In the genomic region with DNA sequence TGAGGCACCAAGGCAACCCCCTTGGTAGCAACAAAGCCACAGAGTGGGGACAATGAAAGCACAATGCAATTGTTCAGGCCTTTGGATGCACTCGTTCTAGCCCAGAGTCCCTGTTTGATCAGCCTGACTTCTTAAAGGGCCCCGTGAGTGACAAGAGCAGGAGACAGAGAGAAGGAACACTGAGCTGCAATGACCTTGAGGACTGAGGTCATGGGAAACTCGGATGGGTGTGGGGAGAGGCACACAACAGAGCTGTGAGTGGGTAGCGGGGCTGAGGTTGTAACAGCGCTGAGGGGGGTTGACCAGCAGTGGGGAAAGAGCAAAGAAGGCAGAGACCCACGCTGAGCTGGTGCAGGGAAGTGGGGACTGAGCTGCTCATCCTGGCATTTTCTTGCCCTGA, we compare ENCODE assay signal across 29 mouse cellular contexts.
DNase-seq lines count a peak whose midpoint lies in the region; ATAC-seq and TF ChIP-seq lines count a peak whose summit lies in the region.
"Had no signal": no experiment of that assay in that cellular context is flagged by ENCODE, and none has a peak within 500 bp of the region (broad histone marks: within the 10 kb centered on the region; RNA-seq: fewer than 3 reads in every experiment).

No protein-coding gene starts in this region.

- 28% methylated on average over 6 of the region's 6 CpGs for WGBS in hindbrain, embryonic 11.5 days
- 25% methylated on average over 6 of the region's 6 CpGs for WGBS in hindbrain, embryonic 12.5 days
- 11% methylated on average over 6 of the region's 6 CpGs for WGBS in midbrain, embryonic 11.5 days
- 16% methylated on average over 6 of the region's 6 CpGs for WGBS in midbrain, postnatal 0 days
- 50% methylated on average over 6 of the region's 6 CpGs for WGBS in embryonic facial prominence, embryonic 10.5 days

- peak; percentile 63 for ATAC-seq in hindbrain, embryonic 11.5 days (ENCODE audit: low FRiP score)
- no peak for ATAC-seq in hindbrain, embryonic 12.5 days (ENCODE audit: low FRiP score)
- ATAC-seq in midbrain, embryonic 11.5 days (ENCODE audit: low FRiP score): peak; percentile 55
- no peak for ATAC-seq in midbrain, postnatal 0 days (ENCODE audit: low FRiP score)
- ATAC-seq: activated CD4-positive, CD25-positive, alpha-beta regulatory T cell, adult 4 months; inflammation-experienced regulatory T-cells, adult 6 months; Patski had no signal

- H3K27ac ChIP-seq in hindbrain, embryonic 11.5 days (ENCODE audit: low read depth, low read length): 0 out of 2 replicates have a peak overlapping the region, but pooled peaks have one; percentile 4
- H3K27ac ChIP-seq in hindbrain, embryonic 12.5 days: no peak overlapping the region
- peak overlapping the region; percentile 55 for H3K27ac ChIP-seq in midbrain, embryonic 11.5 days (ENCODE audit: low read depth, low read length)
- H3K27ac ChIP-seq in midbrain, postnatal 0 days (ENCODE audit: low read depth, low read length): no peak overlapping the region
- peak overlapping the region; percentile 30 for H3K27ac ChIP-seq in embryonic facial prominence, embryonic 10.5 days (replicated peaks)
- H3K27ac ChIP-seq: limb, embryonic 10.5 days; liver, embryonic 15.5 days; lung, embryonic 15.5 days; neural tube, embryonic 12.5 days had no signal

- H3K36me3 ChIP-seq in hindbrain, embryonic 11.5 days (ENCODE audit: control insufficient read depth, insufficient read depth, low read length): no peaks in the 10 kb centered on the region
- peaks cover 4% of the 10 kb centered on the region; the same call in 1 of the 2 replicates for H3K36me3 ChIP-seq in hindbrain, embryonic 12.5 days
- no peaks in the 10 kb centered on the region for H3K36me3 ChIP-seq in midbrain, embryonic 11.5 days (ENCODE audit: control insufficient read depth, insufficient read depth, low read length)
- H3K36me3 ChIP-seq in midbrain, postnatal 0 days (ENCODE audit: insufficient read depth, low read length): no peaks in the 10 kb centered on the region
- H3K36me3 ChIP-seq in embryonic facial prominence, embryonic 10.5 days (replicated peaks): no peaks in the 10 kb centered on the region
- H3K36me3 ChIP-seq: G1E; limb, embryonic 10.5 days; liver, embryonic 15.5 days; lung, embryonic 15.5 days; neural tube, embryonic 12.5 days had no signal

- H3K9ac ChIP-seq in hindbrain, embryonic 11.5 days (ENCODE audit: low read depth, low read length): no peak overlapping the region; the same call in 1 of the 2 replicates
- H3K9ac ChIP-seq in hindbrain, embryonic 12.5 days: no peak overlapping the region
- H3K9ac ChIP-seq in midbrain, embryonic 11.5 days (ENCODE audit: low read length): 0 out of 2 replicates have a peak overlapping the region, but pooled peaks have one; percentile 3
- H3K9ac ChIP-seq in midbrain, postnatal 0 days (replicated peaks; ENCODE audit: low read length, poor library complexity, severe bottlenecking): no peak overlapping the region
- H3K9ac ChIP-seq: liver, embryonic 15.5 days; lung, embryonic 15.5 days; neural tube, embryonic 12.5 days had no signal

- H3K9me3 ChIP-seq in hindbrain, embryonic 11.5 days (ENCODE audit: control insufficient read depth, low read length): no peaks in the 10 kb centered on the region
- no peaks in the 10 kb centered on the region for H3K9me3 ChIP-seq in hindbrain, embryonic 12.5 days (replicated peaks)
- no peaks in the 10 kb centered on the region for H3K9me3 ChIP-seq in midbrain, embryonic 11.5 days (ENCODE audit: control insufficient read depth, low read length)
- no peaks in the 10 kb centered on the region for H3K9me3 ChIP-seq in midbrain, postnatal 0 days (ENCODE audit: low read length)
- H3K9me3 ChIP-seq in embryonic facial prominence, embryonic 10.5 days: no peaks in the 10 kb centered on the region
- H3K9me3 ChIP-seq: limb, embryonic 10.5 days; liver, embryonic 15.5 days; lung, embryonic 15.5 days; neural tube, embryonic 12.5 days had no signal

- H3K27me3 ChIP-seq in hindbrain, embryonic 11.5 days (ENCODE audit: control insufficient read depth, insufficient read depth, low read length): no peaks in the 10 kb centered on the region
- no peaks in the 10 kb centered on the region for H3K27me3 ChIP-seq in hindbrain, embryonic 12.5 days
- H3K27me3 ChIP-seq in midbrain, embryonic 11.5 days (ENCODE audit: control insufficient read depth, insufficient read depth, low read length): no peaks in the 10 kb centered on the region
- no peaks in the 10 kb centered on the region for H3K27me3 ChIP-seq in midbrain, postnatal 0 days (ENCODE audit: insufficient read depth, low read length)
- H3K27me3 ChIP-seq in embryonic facial prominence, embryonic 10.5 days (replicated peaks; ENCODE audit: low read depth, poor library complexity, severe bottlenecking): peaks cover 11% of the 10 kb centered on the region; the same call in 1 of the 2 replicates
- H3K27me3 ChIP-seq: CH12.LX; liver, embryonic 15.5 days; lung, embryonic 15.5 days; neural tube, embryonic 12.5 days had no signal

- H3K4me2 ChIP-seq in hindbrain, embryonic 11.5 days (replicated peaks; ENCODE audit: low read depth, low read length): no peak overlapping the region
- no peak overlapping the region for H3K4me2 ChIP-seq in hindbrain, embryonic 12.5 days (replicated peaks)
- H3K4me2 ChIP-seq in midbrain, embryonic 11.5 days: peak overlapping the region; percentile 18
- no peak overlapping the region for H3K4me2 ChIP-seq in midbrain, postnatal 0 days (ENCODE audit: low read depth, low read length, poor library complexity, severe bottlenecking)
- H3K4me2 ChIP-seq: liver, embryonic 15.5 days; lung, embryonic 15.5 days; neural tube, embryonic 12.5 days had no signal

- DNase-seq in hindbrain, embryonic 11.5 days (ENCODE audit: low spot score): peak; percentile 43
- DNase-seq in midbrain, embryonic 11.5 days (ENCODE audit: low spot score, missing footprints): peak; percentile 93
- no peak for DNase-seq in midbrain, postnatal 0 days (ENCODE audit: low spot score)
- peak; percentile 49 for DNase-seq in embryo, embryonic 10 days (ENCODE audit: low spot score)
- DNase-seq in embryonic facial prominence, embryonic 10.5 days (ENCODE audit: low spot score): no peak
- DNase-seq in urinary bladder, postnatal 25 days (ENCODE audit: low spot score): no peak
- DNase-seq: adrenal gland, adult 8-10 months; B cell, adult 2 months; cerebellum, adult 11-12 months; cerebellum, postnatal 10 days; heart, postnatal 4 days; kidney, adult 18-20 months; kidney, postnatal 4 days; layer of hippocampus, adult 9-11 months; liver; lung, postnatal 4 days; retina, postnatal 1 day; right cerebral cortex, postnatal 25 days; thymus, postnatal 25 days had no signal

- TF ChIP-seq CTCF in midbrain, postnatal 0 days (IDR thresholded peaks at IDR 0.05): no peak

- no peak overlapping the region for H3K4me3 ChIP-seq in hindbrain, embryonic 11.5 days (ENCODE audit: low read depth, low read length)
- H3K4me3 ChIP-seq in hindbrain, embryonic 12.5 days: no peak overlapping the region
- no peak overlapping the region for H3K4me3 ChIP-seq in midbrain, embryonic 11.5 days (ENCODE audit: low read depth, low read length)
- no peak overlapping the region for H3K4me3 ChIP-seq in midbrain, postnatal 0 days (ENCODE audit: low read depth, low read length)
- no peak overlapping the region for H3K4me3 ChIP-seq in embryonic facial prominence, embryonic 10.5 days
- H3K4me3 ChIP-seq: limb, embryonic 10.5 days; liver, embryonic 15.5 days; lung, embryonic 15.5 days; neural tube, embryonic 12.5 days had no signal

- peaks cover 16% of the 10 kb centered on the region for H3K4me1 ChIP-seq in hindbrain, embryonic 11.5 days (replicated peaks; ENCODE audit: control insufficient read depth, insufficient read depth, low read length)
- H3K4me1 ChIP-seq in hindbrain, embryonic 12.5 days: peaks cover 34% of the 10 kb centered on the region
- H3K4me1 ChIP-seq in midbrain, embryonic 11.5 days (ENCODE audit: control insufficient read depth, insufficient read depth, low read length): peaks cover 56% of the 10 kb centered on the region
- no peaks in the 10 kb centered on the region for H3K4me1 ChIP-seq in midbrain, postnatal 0 days (ENCODE audit: insufficient read depth, low read length)
- H3K4me1 ChIP-seq in embryonic facial prominence, embryonic 10.5 days: peaks cover 50% of the 10 kb centered on the region
- H3K4me1 ChIP-seq: liver, embryonic 15.5 days; lung, embryonic 15.5 days had no signal

Comparison
In these comparisons a context has a peak if more than half of its experiments do, and no peak if none do; other contexts are left out.
1. ATAC-seq: peak in hindbrain, embryonic 11.5 days (single experiment) and midbrain, embryonic 11.5 days (single experiment); none in hindbrain, embryonic 12.5 days (single experiment) and midbrain, postnatal 0 days (single experiment).
2. DNase-seq: peak in hindbrain, embryonic 11.5 days (single experiment), midbrain, embryonic 11.5 days (single experiment) and embryo, embryonic 10 days (single experiment); none in midbrain, postnatal 0 days (single experiment), embryonic facial prominence, embryonic 10.5 days (single experiment) and urinary bladder, postnatal 25 days (single experiment).
3. H3K27ac ChIP-seq: peak in hindbrain, embryonic 11.5 days (single experiment), midbrain, embryonic 11.5 days (single experiment) and embryonic facial prominence, embryonic 10.5 days (single experiment); none in hindbrain, embryonic 12.5 days (single experiment) and midbrain, postnatal 0 days (single experiment).